Mouse (Mus musculus) hindbrain, embryonic 10.5 days (tissue): ENCODE measurements at regions not wholly inside any gene's neighbourhood (a gene's known extent, or its start where the extent isn't known, plus 50 kb on each side); places are given as distances from the start of the nearest gene placed in this dataset.
A peak's percentile ranks its signal among the peaks of the same experiment; 100 is the strongest.
"Not testable (repeated sequence)": the region's sequence is repeated elsewhere in the genome, so short reads cannot be mapped to it uniquely, and the experiment has no call there.

Experiments
- DNase-seq: peaks from one replicate; pipeline ENCODE4 v3.0.0-alpha.2; 2017; ENCODE audit warnings: low spot score
- H3K27ac ChIP-seq: fragments of 300-500 bp; sonication (generic); 2 replicates; pipeline ENCODE4 v1.5.1; 2016; ENCODE audit warnings: mild to moderate bottlenecking, moderate library complexity
- H3K27me3 ChIP-seq: fragments of 300-500 bp; sonication (generic); 2 replicates; pipeline ENCODE4 v1.6.1; 2016; ENCODE audit warnings: mild to moderate bottlenecking; ENCODE audit not compliant: poor library complexity, insufficient read depth, severe bottlenecking
- H3K36me3 ChIP-seq: fragments of 300-500 bp; sonication (generic); 2 replicates; pipeline ENCODE4 v1.6.1; 2016; ENCODE audit warnings: mild to moderate bottlenecking, moderate library complexity
- H3K4me1 ChIP-seq: fragments of 300-500 bp; sonication (generic); replicated peaks from 2 replicates; pipeline ENCODE4 v1.6.1; 2016; ENCODE audit warnings: mild to moderate bottlenecking
- H3K4me3 ChIP-seq: fragments of 300-500 bp; sonication (generic); 2 replicates; pipeline ENCODE4 v1.5.1; 2016; ENCODE audit warnings: mild to moderate bottlenecking, moderate library complexity
- H3K9me3 ChIP-seq: fragments of 300-500 bp; sonication (generic); 2 replicates; pipeline ENCODE4 v1.6.1; 2016; ENCODE audit warnings: mild to moderate bottlenecking, moderate library complexity
- WGBS: fragments of 180-500 bp; shearing (Covaris S2); methylation state at CpG from one replicate; pipeline ENCODE4 v1.1.7; 2016; 5-methylcytosine and 5-hydroxymethylcytosine counted together

- no peaks in the 10 kb centered on the region for H3K27me3 ChIP-seq
- DNase-seq = peak; percentile 15
- H3K4me3 ChIP-seq = no peak overlapping the region
- peaks cover 17% of the 10 kb centered on the region for H3K4me1 ChIP-seq
- WGBS = 39% methylated on average over 11 of the region's 11 CpGs
- H3K9me3 ChIP-seq = no peaks in the 10 kb centered on the region
- H3K27ac ChIP-seq = peak overlapping the region; percentile 53; the same call in 1 of the 2 replicates
- no peaks in the 10 kb centered on the region for H3K36me3 ChIP-seq
These were observed 107.9 kb downstream of the Dad1 start for GRCm38 (mm10) chr14:54145743-54146741.

DNA sequence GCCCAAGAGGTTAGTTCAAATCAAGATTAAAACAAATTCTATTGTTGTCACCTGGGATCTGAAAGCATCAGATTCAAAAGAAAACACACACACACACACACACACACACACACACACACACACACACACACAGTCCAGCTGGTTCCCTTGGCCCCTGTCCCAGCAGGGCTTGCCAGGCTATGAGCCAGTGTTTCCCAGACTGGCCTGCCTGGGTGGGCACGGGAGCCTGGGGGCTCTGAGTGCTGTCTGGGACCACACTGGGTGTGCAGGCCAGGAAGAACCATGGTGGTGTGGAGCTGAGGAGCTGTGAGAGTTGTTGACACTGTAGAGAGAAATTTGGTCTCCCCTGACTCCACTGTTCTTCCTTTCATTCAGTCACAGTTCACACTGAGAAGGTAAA lies 110.1 kb downstream of the Dad1 start:
- H3K27me3 ChIP-seq = no peaks in the 10 kb centered on the region
- DNase-seq = no peak
- H3K27ac ChIP-seq = no peak overlapping the region; the same call in 1 of the 2 replicates
- H3K36me3 ChIP-seq = no peaks in the 10 kb centered on the region
- H3K4me1 ChIP-seq = peaks cover 17% of the 10 kb centered on the region
- WGBS = 65% methylated on average over 1 of the region's 1 CpGs
- no peaks in the 10 kb centered on the region for H3K9me3 ChIP-seq
- no peak overlapping the region for H3K4me3 ChIP-seq

DNA sequence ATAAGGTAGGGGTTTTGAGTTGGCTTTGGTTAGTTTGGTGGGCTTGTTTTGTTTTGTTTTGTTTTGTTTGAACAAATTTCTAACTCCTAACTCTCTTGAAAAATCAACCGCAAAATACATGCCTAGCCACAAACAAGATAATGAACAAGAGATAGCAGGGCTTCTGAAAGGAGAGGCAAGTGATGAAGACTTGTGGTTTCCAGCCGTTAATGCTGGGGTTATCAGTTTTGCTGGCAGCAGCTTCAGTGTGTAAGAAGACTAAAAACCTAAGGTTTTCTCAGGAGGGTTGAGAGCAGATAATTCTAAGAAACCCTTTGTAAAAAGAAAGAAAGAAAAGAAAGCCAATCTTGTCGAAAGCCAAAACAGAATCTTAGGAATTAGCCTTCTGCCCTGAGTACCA lies 115.6 kb downstream of the Dad1 start:
- Histone ChIP-seq H3K36me3 (no peaks in the 10 kb centered on the region), H3K27ac (no peak overlapping the region), H3K27me3 (no peaks in the 10 kb centered on the region), H3K4me1 (no peaks in the 10 kb centered on the region), H3K4me3 (no peak overlapping the region), H3K9me3 (no peaks in the 10 kb centered on the region)
- no peak for DNase-seq
- 89% methylated on average over 3 of the region's 3 CpGs for WGBS

GRCm38 (mm10) chr14:54136538-54136937 lies 117.4 kb downstream of the Dad1 start:
- no peaks in the 10 kb centered on the region for H3K9me3 ChIP-seq
- no peak for DNase-seq
- H3K27me3 ChIP-seq = no peaks in the 10 kb centered on the region
- no peak overlapping the region for H3K4me3 ChIP-seq
- WGBS = 90% methylated on average over 3 of the region's 3 CpGs
- no peak overlapping the region for H3K27ac ChIP-seq
- no peaks in the 10 kb centered on the region for H3K4me1 ChIP-seq
- no peaks in the 10 kb centered on the region for H3K36me3 ChIP-seq

GRCm38 (mm10) chr14:54128334-54128733 lies 125.6 kb downstream of the Dad1 start:
- no peak overlapping the region for H3K27ac ChIP-seq
- peaks cover 9% of the 10 kb centered on the region for H3K4me1 ChIP-seq
- WGBS = 79% methylated on average over 4 of the region's 4 CpGs
- no peak overlapping the region for H3K4me3 ChIP-seq
- H3K9me3 ChIP-seq = no peaks in the 10 kb centered on the region
- no peaks in the 10 kb centered on the region for H3K27me3 ChIP-seq
- H3K36me3 ChIP-seq = no peaks in the 10 kb centered on the region
- DNase-seq = no peak

- H3K4me1 ChIP-seq = peaks cover 12% of the 10 kb centered on the region
- no peak overlapping the region for H3K4me3 ChIP-seq
- H3K9me3 ChIP-seq = no peaks in the 10 kb centered on the region
- H3K27ac ChIP-seq = no peak overlapping the region
- H3K36me3 ChIP-seq = no peaks in the 10 kb centered on the region
- no peak for DNase-seq
- H3K27me3 ChIP-seq = no peaks in the 10 kb centered on the region
These were observed 128.4 kb downstream of the Dad1 start for GRCm38 (mm10) chr14:54125510-54125909.

DNA sequence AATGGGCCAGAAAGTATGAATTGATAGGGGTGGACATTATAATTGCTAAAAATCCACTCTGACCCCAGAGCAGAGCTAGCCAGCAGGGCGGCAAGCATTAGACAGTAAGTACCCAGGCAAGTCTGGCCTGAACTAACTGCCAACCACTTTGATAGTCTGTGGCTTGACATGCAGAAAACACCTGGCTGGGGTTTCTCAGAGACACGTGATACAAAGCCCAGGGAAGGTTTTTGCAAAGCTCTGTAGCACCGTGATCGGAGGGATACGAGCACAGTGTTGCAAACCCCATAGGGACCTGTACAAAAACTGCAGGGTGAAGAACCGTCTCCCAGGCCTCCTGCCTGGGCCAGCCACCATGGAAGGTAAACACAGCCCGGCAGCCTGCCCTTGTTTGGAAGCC lies 131.9 kb downstream of the Dad1 start:
- Histone ChIP-seq H3K27me3 (no peaks in the 10 kb centered on the region), H3K27ac (no peak overlapping the region), H3K36me3 (no peaks in the 10 kb centered on the region), H3K4me1 (peaks cover 12% of the 10 kb centered on the region), H3K4me3 (no peak overlapping the region), H3K9me3 (peaks cover 4% of the 10 kb centered on the region; the same call in 1 of the 2 replicates)
- no peak for DNase-seq
- WGBS = 74% methylated on average over 7 of the region's 7 CpGs

DNA sequence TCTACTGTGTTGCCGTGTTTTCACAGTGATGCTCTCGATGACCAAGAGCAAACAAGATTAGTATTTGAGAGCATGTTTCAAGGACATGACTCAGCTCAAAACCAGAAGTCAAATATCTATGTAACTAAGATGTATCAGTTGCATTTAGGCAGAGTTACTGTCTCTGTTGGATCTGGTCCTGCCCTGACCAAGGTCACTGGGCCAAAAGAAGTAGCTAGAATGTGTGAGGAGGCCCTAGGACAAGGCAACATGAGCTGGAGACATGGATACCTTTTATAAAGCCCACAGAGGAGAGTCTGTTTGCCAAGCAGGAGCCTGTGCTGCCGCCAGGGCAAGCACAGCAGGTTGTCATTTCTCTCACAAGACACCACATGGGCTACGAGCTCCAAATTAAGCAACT lies 132.6 kb downstream of the Dad1 start:
- H3K4me3 ChIP-seq = no peak overlapping the region
- no peaks in the 10 kb centered on the region for H3K36me3 ChIP-seq
- H3K27me3 ChIP-seq = no peaks in the 10 kb centered on the region
- peaks cover 12% of the 10 kb centered on the region for H3K4me1 ChIP-seq
- peaks cover 4% of the 10 kb centered on the region; the same call in 1 of the 2 replicates for H3K9me3 ChIP-seq
- DNase-seq = no peak
- H3K27ac ChIP-seq = no peak overlapping the region
- WGBS = 77% methylated on average over 4 of the region's 4 CpGs

DNA sequence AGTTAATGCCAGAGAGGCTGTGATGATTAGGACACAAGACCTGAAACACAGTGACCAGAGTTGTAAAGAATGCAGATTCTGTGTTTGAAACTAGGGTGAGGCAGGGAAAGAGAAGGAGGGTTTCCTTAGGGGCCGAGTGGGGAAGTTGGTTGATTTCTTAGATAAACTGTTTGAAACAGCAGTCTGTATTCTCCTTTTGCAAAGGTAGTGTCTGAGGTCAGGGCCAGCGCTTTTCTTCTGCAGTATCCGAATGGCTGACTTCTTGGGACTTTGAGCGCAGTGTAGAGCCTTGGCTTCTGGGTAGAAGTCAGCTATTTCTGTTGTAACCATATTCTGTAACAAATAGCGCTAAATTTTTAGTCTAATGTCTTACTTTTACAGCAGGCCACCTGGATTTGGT lies 133.7 kb downstream of the Dad1 start:
- peaks cover 6% of the 10 kb centered on the region for H3K4me1 ChIP-seq
- DNase-seq = no peak
- H3K27ac ChIP-seq = no peak overlapping the region
- no peaks in the 10 kb centered on the region for H3K27me3 ChIP-seq
- no peak overlapping the region for H3K4me3 ChIP-seq
- peaks cover 4% of the 10 kb centered on the region; the same call in 1 of the 2 replicates for H3K9me3 ChIP-seq
- no peaks in the 10 kb centered on the region for H3K36me3 ChIP-seq
- 93% methylated on average over 5 of the region's 5 CpGs for WGBS

- H3K36me3 ChIP-seq, H3K9me3 ChIP-seq, H3K4me1 ChIP-seq, DNase-seq, H3K27me3 ChIP-seq, H3K27ac ChIP-seq, H3K4me3 ChIP-seq: not testable (repeated sequence)
- WGBS = 97% methylated on average over 8 of the region's 8 CpGs
These were observed 136.3 kb downstream of the Dad1 start for GRCm38 (mm10) chr14:54117607-54118006.

- no peaks in the 10 kb centered on the region for H3K36me3 ChIP-seq
- H3K27ac ChIP-seq = no peak overlapping the region
- WGBS = 93% methylated on average over 2 of the region's 2 CpGs
- no peak for DNase-seq
- no peaks in the 10 kb centered on the region for H3K27me3 ChIP-seq
- peaks cover 4% of the 10 kb centered on the region; the same call in 1 of the 2 replicates for H3K9me3 ChIP-seq
- peaks cover 12% of the 10 kb centered on the region for H3K4me1 ChIP-seq
- H3K4me3 ChIP-seq = no peak overlapping the region
These were observed 140.7 kb downstream of the Dad1 start for GRCm38 (mm10) chr14:54113216-54113615.

DNA sequence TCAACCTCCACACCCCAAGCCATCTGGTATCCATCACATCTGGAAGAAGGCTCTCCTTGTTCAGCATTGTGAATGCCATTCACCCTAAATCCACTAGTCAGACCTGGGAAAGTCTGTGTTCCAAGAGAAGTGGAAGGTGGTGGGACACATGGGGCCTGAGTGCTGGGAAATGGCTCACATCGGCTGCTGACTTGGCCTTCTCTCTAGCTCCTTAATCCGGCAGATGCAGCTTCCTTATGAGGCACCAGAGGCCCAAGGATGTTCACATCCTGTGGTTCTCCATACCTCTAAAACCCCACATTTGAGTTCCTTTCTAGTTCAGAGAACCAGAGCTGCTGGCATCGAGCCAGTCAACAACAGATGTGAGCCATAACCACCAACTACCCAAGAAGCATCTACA lies 142.9 kb downstream of the Dad1 start:
- Histone ChIP-seq H3K27me3 (no peaks in the 10 kb centered on the region), H3K9me3 (no peaks in the 10 kb centered on the region), H3K36me3 (no peaks in the 10 kb centered on the region), H3K4me3 (no peak overlapping the region), H3K27ac (0 out of 2 replicates have a peak overlapping the region, but pooled peaks have one; percentile 2), H3K4me1 (peaks cover 19% of the 10 kb centered on the region)
- WGBS = 86% methylated on average over 3 of the region's 3 CpGs
- DNase-seq = no peak

- H3K36me3 ChIP-seq = no peaks in the 10 kb centered on the region
- DNase-seq = no peak
- no peaks in the 10 kb centered on the region for H3K27me3 ChIP-seq
- H3K27ac ChIP-seq = no peak overlapping the region
- peaks cover 19% of the 10 kb centered on the region for H3K4me1 ChIP-seq
- no peaks in the 10 kb centered on the region for H3K9me3 ChIP-seq
- H3K4me3 ChIP-seq = no peak overlapping the region
- WGBS = 89% methylated on average over 1 of the region's 1 CpGs
These were observed 144.8 kb downstream of the Dad1 start for GRCm38 (mm10) chr14:54109129-54109528.
